Mouse (Mus musculus) cerebellum, postnatal 14 days (tissue): Measurements from ENCODE around the gene Scarf1.

Experiments
- DNase-seq, 2 experiments: peaks; one replicate each; pipeline ENCODE4 v3.0.0; 2021; ENCODE audit warnings: mixed read lengths in 2 of 2

Scarf1 gene

GRCm38 (mm10) chr11:75512301-75513018 is 880 bp upstream of the Scarf1 start:
- peak; percentile 49 to 51 for DNase-seq

- no peak for DNase-seq
These were observed 1.8 kb downstream of the Scarf1 start for GRCm38 (mm10) chr11:75515186-75515585.

GRCm38 (mm10) chr11:75519834-75520633 is 6.7 kb downstream of the Scarf1 start:
- no peak for DNase-seq

- DNase-seq, result no peak
These were observed 8.3 kb downstream of the Scarf1 start for GRCm38 (mm10) chr11:75521609-75522008.

- DNase-seq, result no peak
These were observed 9.5 kb downstream of the Scarf1 start for GRCm38 (mm10) chr11:75522793-75523192.

- peak; percentile 62 to 68 for DNase-seq
These were observed 12.3 kb downstream of the Scarf1 start for GRCm38 (mm10) chr11:75525531-75526125.

- no peak for DNase-seq
These were observed 13.6 kb downstream of the Scarf1 start for GRCm38 (mm10) chr11:75526943-75527342.

- no peak for DNase-seq
These were observed 16.4 kb downstream of the Scarf1 start for GRCm38 (mm10) chr11:75529771-75530170.

GRCm38 (mm10) chr11:75530325-75530724 is 17.0 kb downstream of the Scarf1 start:
- peak; percentile 100 for DNase-seq

GRCm38 (mm10) chr11:75530845-75531373 is 17.6 kb downstream of the Scarf1 start:
- DNase-seq, result peak in 1 of 2 experiments; percentile 64

GRCm38 (mm10) chr11:75531469-75532242 is 18.3 kb downstream of the Scarf1 start, which contains the start of gene Slc43a2:
Gene Slc43a2, plus strand, starts transcription at chr11:75531694.
- DNase-seq, result peak; percentile 99

GRCm38 (mm10) chr11:75532340-75533277 is 19.3 kb downstream of the Scarf1 start:
- DNase-seq, result peak; percentile 70 to 71

- DNase-seq, result peak in 1 of 2 experiments; percentile 37
These were observed 20.1 kb downstream of the Scarf1 start for GRCm38 (mm10) chr11:75533314-75534015.

- DNase-seq, result peak in 1 of 2 experiments; percentile 65
These were observed 21.1 kb downstream of the Scarf1 start for GRCm38 (mm10) chr11:75534286-75535033.

GRCm38 (mm10) chr11:75535106-75535795 is 21.9 kb downstream of the Scarf1 start:
- peak in 1 of 2 experiments; percentile 44 for DNase-seq

GRCm38 (mm10) chr11:75536255-75537024 is 23.1 kb downstream of the Scarf1 start:
- DNase-seq, result no peak

GRCm38 (mm10) chr11:75537025-75537414 is 23.7 kb downstream of the Scarf1 start:
- no peak for DNase-seq

GRCm38 (mm10) chr11:75537491-75538183 is 24.3 kb downstream of the Scarf1 start:
- DNase-seq, result peak in 1 of 2 experiments; percentile 57
